Mouse (Mus musculus) forelimb bud, embryonic 11.5 days (tissue): ENCODE data around the gene Siah2.
A peak's percentile ranks its signal among the peaks of the same experiment; 100 is the strongest.

Experiments used
- DNase-seq: peaks from one replicate; pipeline ENCODE4 v3.0.0-alpha.2; 2012; ENCODE audit warnings: low read depth, low spot score

The Siah2 gene

GRCm38 (mm10) chr3:58663970-58664369, 28.2 kb downstream of the Siah2 start:
- no peak for DNase-seq

DNA sequence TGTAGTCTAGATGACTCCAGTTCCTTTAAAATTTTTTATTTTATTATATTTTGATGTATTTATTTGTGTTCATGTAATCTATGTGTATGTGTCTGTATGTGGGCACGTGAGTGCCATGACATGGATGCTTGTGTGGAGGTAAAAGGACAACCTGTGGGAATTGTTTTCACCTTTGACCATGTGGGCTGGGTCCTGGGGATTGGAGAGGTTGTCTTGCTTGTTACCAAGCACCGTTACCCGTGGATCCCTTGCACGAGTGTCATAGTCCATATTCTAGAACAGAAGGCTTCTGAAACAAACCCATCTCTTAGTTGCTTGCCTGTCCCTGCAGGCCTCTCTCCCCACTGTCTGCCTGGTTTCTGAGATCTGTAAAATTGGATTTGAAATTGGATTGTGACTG, 31.6 kb downstream of the Siah2 start:
- DNase-seq, result no peak

DNA sequence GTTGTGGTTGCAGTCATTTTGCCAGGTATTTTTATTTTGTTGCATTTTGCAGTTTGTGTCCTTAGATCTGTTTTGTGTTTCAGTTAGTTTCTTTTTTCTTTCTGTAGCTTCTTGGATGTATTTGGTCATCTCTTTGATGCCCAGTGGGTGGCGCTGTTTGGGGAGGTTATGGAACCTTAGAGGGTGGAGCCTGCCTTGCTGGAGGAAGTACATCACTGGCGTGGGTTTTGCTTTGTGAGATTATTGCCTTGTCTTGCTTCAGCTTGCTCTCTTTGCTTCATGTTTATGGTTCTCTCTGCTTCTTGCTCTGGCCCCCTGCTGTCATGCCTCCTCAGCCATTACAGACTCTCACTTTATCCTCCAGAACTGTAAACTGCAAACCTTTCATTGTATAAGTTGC, 34.8 kb downstream of the Siah2 start:
- no peak for DNase-seq

DNA sequence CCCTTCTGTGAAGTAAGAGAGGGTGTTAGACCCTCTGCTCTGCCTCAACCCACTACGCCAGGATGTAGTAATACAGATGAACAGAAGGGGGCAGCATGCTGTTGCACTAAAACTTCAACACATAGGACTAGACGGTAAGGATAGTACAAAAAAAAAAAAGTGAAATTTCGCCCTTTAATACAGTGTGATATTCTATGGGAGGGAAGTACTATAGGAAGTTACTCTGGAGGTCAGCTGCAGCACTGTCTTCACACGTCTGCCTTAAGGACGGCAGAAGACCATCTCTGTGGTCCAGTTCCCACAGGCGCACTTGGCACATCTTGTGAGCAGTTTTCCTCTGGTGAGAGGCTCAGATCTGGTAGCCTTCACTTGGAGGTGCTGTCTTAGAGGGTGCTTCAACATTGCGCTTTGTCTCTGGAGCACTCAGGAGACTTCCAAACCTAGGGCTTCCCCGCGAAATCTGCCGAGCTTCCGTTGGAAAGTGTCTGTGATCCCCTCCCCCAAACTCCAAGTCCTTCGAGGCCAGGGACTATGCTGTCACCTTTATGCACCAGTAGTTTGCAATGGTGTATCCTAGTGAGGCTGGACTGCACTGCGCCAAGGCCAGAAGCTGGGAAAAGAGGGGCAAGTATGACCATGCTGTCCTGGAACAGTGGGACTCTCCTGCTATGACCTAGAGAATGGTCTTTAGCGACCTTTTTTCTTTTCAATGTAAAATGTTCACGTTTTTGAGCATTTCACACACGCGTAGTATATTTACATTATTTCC, 36.7 kb downstream of the Siah2 start:
- DNase-seq, result peak; percentile 55

GRCm38 (mm10) chr3:58653907-58654306, 38.3 kb downstream of the Siah2 start:
- no peak for DNase-seq

GRCm38 (mm10) chr3:58650328-58650727, 41.9 kb downstream of the Siah2 start:
- DNase-seq, result no peak

GRCm38 (mm10) chr3:58647179-58647578, 45.0 kb downstream of the Siah2 start:
- no peak for DNase-seq

DNA sequence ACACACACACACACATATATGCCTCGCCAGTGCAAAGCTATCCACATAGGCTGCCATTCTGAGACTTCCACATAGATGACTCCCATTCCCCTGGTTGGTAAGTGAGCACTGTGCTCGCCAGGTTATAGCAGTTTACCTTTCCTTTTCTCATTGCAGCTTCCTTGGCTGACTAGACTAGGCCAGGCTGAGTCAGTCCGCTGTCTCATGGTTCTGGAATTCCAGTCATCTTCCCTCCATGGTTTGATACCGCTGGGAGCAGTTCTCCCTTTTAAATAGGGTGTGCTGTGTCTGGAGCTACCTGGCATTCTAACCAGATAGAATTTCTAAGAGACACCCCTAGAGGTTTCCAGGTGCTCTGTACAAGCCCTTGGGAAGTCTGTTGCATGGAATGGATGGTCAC, 46.0 kb downstream of the Siah2 start:
- DNase-seq, result no peak

DNA sequence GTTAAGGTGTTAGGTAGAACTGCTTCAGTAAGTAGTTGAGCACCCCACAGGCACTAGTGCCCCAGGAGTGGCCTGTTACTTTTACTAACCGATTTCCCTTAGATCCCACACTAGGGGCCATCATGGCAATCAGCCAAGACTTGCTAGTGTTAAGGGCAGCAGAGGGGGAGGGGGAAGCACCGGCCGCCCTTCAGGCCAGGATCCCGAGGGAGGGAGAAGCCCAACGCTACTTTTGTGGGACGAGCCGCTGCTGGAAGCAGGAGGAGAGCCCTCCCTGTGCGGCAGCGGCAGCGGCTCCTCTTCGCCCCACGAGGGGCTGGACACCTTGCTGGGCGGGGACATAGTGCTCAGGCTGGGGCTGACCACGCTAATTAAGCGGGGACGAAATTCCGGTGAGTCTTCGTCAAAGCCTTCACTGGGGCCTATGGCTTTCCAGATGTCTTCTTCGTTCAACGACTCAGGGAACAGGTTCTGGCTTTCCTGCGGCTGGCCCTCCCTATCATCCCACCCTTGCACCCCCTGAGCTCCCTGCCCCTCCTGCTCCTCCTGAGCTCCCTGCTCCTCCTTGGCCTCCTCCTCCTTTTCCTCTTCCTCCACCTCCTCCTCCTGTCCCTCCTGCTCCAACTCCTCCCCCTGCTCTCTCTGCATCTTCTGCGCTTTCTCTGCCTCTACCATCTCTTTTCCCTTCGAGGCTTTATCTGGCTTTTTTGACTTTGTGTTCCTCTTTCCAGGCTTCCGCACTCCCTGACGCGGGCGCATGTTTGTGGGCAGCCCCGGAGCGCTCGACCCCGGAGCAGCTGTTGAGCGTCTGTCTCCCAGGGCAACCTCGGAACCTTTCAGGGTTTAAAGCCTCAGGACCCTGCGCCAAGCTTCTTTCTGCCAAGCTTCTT, 55.5 kb downstream of the Siah2 start, which contains the start of gene Erich6:
TSS of gene Erich6 (minus strand) at position 802 of the 890 bp plus-strand sequence.
- peak; percentile 46 for DNase-seq

DNA sequence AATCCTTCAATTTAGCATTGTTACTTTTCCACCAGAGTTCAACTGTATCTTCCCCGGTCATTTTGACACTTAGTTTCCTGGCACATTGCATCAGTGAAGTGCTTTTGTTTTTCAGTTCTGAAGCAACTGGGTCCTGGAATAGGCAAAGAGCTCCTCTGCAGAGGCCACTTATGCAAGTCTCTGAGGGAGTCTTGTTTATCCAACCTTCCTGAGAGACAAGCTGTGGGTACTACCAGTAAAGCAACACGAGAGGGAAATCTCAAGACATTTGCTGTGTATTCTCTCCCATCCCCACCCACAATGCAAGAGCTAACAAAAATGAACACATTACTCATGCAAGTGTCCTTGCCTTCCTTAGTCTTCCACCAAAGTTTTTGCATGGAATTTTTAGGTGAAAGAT, 60.5 kb downstream of the Siah2 start:
- no peak for DNase-seq

DNA sequence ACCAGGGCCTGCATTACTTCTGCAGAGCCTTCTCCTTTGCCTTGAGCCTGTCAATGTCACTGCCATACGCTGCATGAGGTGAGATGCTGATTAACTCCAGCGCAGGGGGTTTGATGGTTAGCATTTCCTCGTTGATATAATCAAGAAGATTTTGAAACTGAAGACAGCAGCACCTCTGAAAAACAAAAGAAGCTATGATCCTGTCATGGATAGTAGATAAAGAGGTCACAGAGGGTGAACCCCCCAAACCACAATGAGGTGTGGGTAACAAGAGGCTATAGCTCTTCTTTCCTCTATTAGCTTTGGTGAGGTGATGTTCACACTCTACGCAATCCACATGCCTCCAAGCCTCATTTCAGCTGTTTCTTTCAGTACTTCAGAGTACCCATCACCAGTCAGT, 67.2 kb downstream of the Siah2 start:
- no peak for DNase-seq
